Comparison of ENCODE assay signal across 17 mouse cellular contexts in the genomic region with DNA sequence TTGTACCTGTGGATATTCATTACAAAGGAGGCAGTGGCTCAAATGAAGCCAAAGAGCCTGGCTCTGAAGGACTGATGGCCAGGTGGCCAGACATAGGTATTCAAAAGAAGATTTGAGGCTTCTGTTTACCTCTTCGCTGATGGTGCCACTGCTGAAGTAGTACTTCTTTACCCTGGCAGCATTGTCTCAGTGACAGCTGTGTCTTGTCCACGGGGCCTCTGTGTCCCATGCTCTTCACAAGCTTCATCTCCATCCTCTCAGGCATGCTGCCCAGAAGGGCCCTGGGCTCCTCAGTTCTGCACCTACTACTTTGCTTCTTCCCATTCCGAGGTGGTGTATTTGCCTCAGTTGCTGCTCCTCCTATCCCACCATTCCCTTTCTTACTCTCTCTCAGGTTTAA.
DNase-seq lines count a peak whose midpoint lies in the region; ATAC-seq and TF ChIP-seq lines count a peak whose summit lies in the region.
"Had no signal": no experiment of that assay in that cellular context is flagged by ENCODE, and none has a peak within 500 bp of the region (broad histone marks: within the 10 kb centered on the region; RNA-seq: fewer than 3 reads in every experiment).

No protein-coding gene starts in this region.

- WGBS in spleen, adult 2 months = 79% methylated on average over 3 of the region's 3 CpGs
- 77% methylated on average over 3 of the region's 3 CpGs for WGBS in bone marrow, adult 2 months
- 90% methylated on average over 3 of the region's 3 CpGs for WGBS in forebrain, postnatal 0 days

- no peak overlapping the region for H3K4me3 ChIP-seq in spleen, adult 2 months (ENCODE audit: extremely low read depth, insufficient read depth, insufficient read length)
- no peak overlapping the region for H3K4me3 ChIP-seq in bone marrow, adult 2 months (replicated peaks; ENCODE audit: control insufficient read depth, low read depth, low read length)
- H3K4me3 ChIP-seq in forebrain, postnatal 0 days (ENCODE audit: low read depth, low read length) = no peak overlapping the region
- H3K4me3 ChIP-seq: embryonic facial prominence, embryonic 10.5 days; embryonic facial prominence, embryonic 12.5 days; forebrain, embryonic 13.5 days; forebrain, embryonic 15.5 days had no signal

- no peak overlapping the region for H3K9ac ChIP-seq in forebrain, postnatal 0 days
- H3K9ac ChIP-seq: embryonic facial prominence, embryonic 12.5 days; forebrain, embryonic 13.5 days; forebrain, embryonic 15.5 days had no signal

- H3K4me1 ChIP-seq in spleen, adult 2 months (ENCODE audit: control insufficient read depth, insufficient read depth, insufficient read length) = peaks cover 35% of the 10 kb centered on the region
- no peaks in the 10 kb centered on the region; the same call in 1 of the 2 replicates for H3K4me1 ChIP-seq in bone marrow, adult 2 months (ENCODE audit: control insufficient read depth, insufficient read depth, low read length)
- H3K4me1 ChIP-seq in forebrain, postnatal 0 days (ENCODE audit: insufficient read depth) = no peaks in the 10 kb centered on the region
- H3K4me1 ChIP-seq: forebrain, embryonic 13.5 days; forebrain, embryonic 15.5 days had no signal

- H3K27ac ChIP-seq in spleen, adult 2 months (ENCODE audit: insufficient read depth, low read length) = peak overlapping the region; percentile 82
- 0 out of 2 replicates have a peak overlapping the region, but pooled peaks have one; percentile 6 for H3K27ac ChIP-seq in bone marrow, adult 2 months (ENCODE audit: control insufficient read depth, insufficient read depth, low read depth, low read length, poor library complexity)
- H3K27ac ChIP-seq in forebrain, postnatal 0 days (ENCODE audit: low read depth, low read length) = no peak overlapping the region
- H3K27ac ChIP-seq: embryonic facial prominence, embryonic 10.5 days; embryonic facial prominence, embryonic 12.5 days; forebrain, embryonic 13.5 days; forebrain, embryonic 15.5 days had no signal

- ATAC-seq in forebrain, postnatal 0 days = no peak
- ATAC-seq: forebrain, embryonic 13.5 days; forebrain, embryonic 15.5 days; Patski had no signal

- no peak for DNase-seq in spleen, adult 2 months (ENCODE audit: low read depth in 1 of 2, low spot score in 2 of 2)
- DNase-seq in spleen, adult 18-20 months = no peak
- DNase-seq in forebrain, postnatal 0 days = no peak
- no peak for DNase-seq in kidney, adult 8-10 months
- DNase-seq: adrenal gland, adult 8-10 months; adrenal gland, postnatal 36 days; cerebellum, adult 11-12 months; cerebellum, adult 2 months; cerebellum, adult 9-10 months; cerebellum, postnatal 25 days had no signal

- H3K9me3 ChIP-seq in forebrain, postnatal 0 days (ENCODE audit: low read length) = no peaks in the 10 kb centered on the region
- H3K9me3 ChIP-seq: embryonic facial prominence, embryonic 10.5 days; embryonic facial prominence, embryonic 12.5 days; forebrain, embryonic 13.5 days; forebrain, embryonic 15.5 days; G1E had no signal

- H3K4me2 ChIP-seq in forebrain, postnatal 0 days (ENCODE audit: low read depth) = no peak overlapping the region
- H3K4me2 ChIP-seq: embryonic facial prominence, embryonic 12.5 days; forebrain, embryonic 13.5 days; forebrain, embryonic 15.5 days had no signal

- no peaks in the 10 kb centered on the region for H3K36me3 ChIP-seq in spleen, adult 2 months (ENCODE audit: control insufficient read depth, insufficient read depth, low read length)
- no peaks in the 10 kb centered on the region for H3K36me3 ChIP-seq in forebrain, postnatal 0 days (ENCODE audit: insufficient read depth)
- H3K36me3 ChIP-seq: embryonic facial prominence, embryonic 12.5 days; forebrain, embryonic 15.5 days; G1E had no signal

- TF ChIP-seq POLR2A in spleen, adult 2 months (IDR thresholded peaks at IDR 0.05; ENCODE audit: low read depth, low read length) = no peak
- TF ChIP-seq POLR2A in bone marrow, adult 2 months (IDR thresholded peaks at IDR 0.05; ENCODE audit: borderline replicate concordance, control insufficient read depth, low read depth, low read length) = no peak

- H3K27me3 ChIP-seq in spleen, adult 2 months (ENCODE audit: control insufficient read depth, insufficient read depth, low read length) = no peaks in the 10 kb centered on the region
- H3K27me3 ChIP-seq in forebrain, postnatal 0 days (ENCODE audit: insufficient read depth, low read length) = no peaks in the 10 kb centered on the region
- H3K27me3 ChIP-seq: embryonic facial prominence, embryonic 12.5 days; forebrain, embryonic 13.5 days; forebrain, embryonic 15.5 days; Patski had no signal

- TF ChIP-seq CTCF in spleen, adult 2 months (IDR thresholded peaks at IDR 0.05; ENCODE audit: extremely low read depth, insufficient read depth, insufficient read length, insufficient replicate concordance) = no peak
- no peak for TF ChIP-seq CTCF in bone marrow, adult 2 months (IDR thresholded peaks at IDR 0.05; ENCODE audit: control insufficient read depth, insufficient read depth, low read length)
- no peak for TF ChIP-seq CTCF in forebrain, postnatal 0 days (IDR thresholded peaks at IDR 0.05; ENCODE audit: low read depth)
